Mouse (Mus musculus) heart, adult 2 months (tissue): ENCODE data around the gene Tbc1d23. TPM values are rescaled to one million over a fixed set of nuclear protein-coding genes. Genes with fewer than 3 reads are reported as not detected.

Source experiments
- DNase-seq, 2 experiments: peaks; one replicate each; pipeline ENCODE4 v3.0.0; 2021
- H3K27ac ChIP-seq: fragments of 200-600 bp; 2 replicates; pipeline ENCODE4 v1.8.1; 2022
- H3K27me3 ChIP-seq: fragments of 200-500 bp; 2 replicates; pipeline ENCODE4 v1.6.1; 2012; ENCODE audit warnings: mild to moderate bottlenecking, low read length, inconsistent platforms, mixed read lengths; ENCODE audit not compliant: control insufficient read depth, insufficient read depth
- H3K36me3 ChIP-seq: fragments of 200-500 bp; 2 replicates; pipeline ENCODE4 v1.6.1; 2012; ENCODE audit warnings: low read length, inconsistent platforms; ENCODE audit not compliant: control insufficient read depth, insufficient read depth
- H3K4me1 ChIP-seq: fragments of 200-500 bp; 2 replicates; pipeline ENCODE4 v1.6.1; 2011; ENCODE audit warnings: low read length; ENCODE audit not compliant: control insufficient read depth, insufficient read depth
- H3K4me3 ChIP-seq: fragments of 200-600 bp; 2 replicates; pipeline ENCODE4 v1.8.1; 2022
- H3K79me2 ChIP-seq: fragments of 200-500 bp; replicated peaks from 2 replicates; pipeline ENCODE4 v1.6.1; 2012; ENCODE audit warnings: mild to moderate bottlenecking, inconsistent platforms, low read length, moderate library complexity, mixed read lengths; ENCODE audit not compliant: control insufficient read depth, insufficient read depth
- H3K9ac ChIP-seq: fragments of 200-500 bp; 2 replicates; pipeline ENCODE4 v1.6.1; 2012; ENCODE audit warnings: low read depth, mild to moderate bottlenecking, control low read depth, inconsistent platforms, low read length, mixed read lengths
- CTCF ChIP-seq: fragments of 200-600 bp; IDR thresholded peaks from 2 replicates; pipeline ENCODE4 v1.8.1; 2022; ENCODE audit warnings: antibody characterized with exemption, mild to moderate bottlenecking, moderate library complexity
- EP300 ChIP-seq: fragments of 200-500 bp; IDR thresholded peaks from 2 replicates; pipeline ENCODE4 v1.6.1; 2011; ENCODE audit warnings: low read depth, low read length, control low read depth; ENCODE audit not compliant: insufficient read depth
- POLR2A ChIP-seq: fragments of 200-500 bp; IDR thresholded peaks from 2 replicates; pipeline ENCODE4 v1.6.1; 2011; ENCODE audit warnings: mild to moderate bottlenecking, low read depth, low read length, control low read depth; ENCODE audit not compliant: insufficient read depth
- WGBS: fragments of 180-500 bp; shearing (Covaris S2); methylation state at CpG from one replicate; pipeline ENCODE4 v1.1.7; 2018; 5-methylcytosine and 5-hydroxymethylcytosine counted together
- intact Hi-C: fragments of 180-260 bp; cut with DNase I; formaldehyde crosslinking; loops from one replicate; pipeline ENCODE4 v1.15.1; 2025
- polyA plus RNA-seq: library from polyadenylated mRNA; depleted of rRNA; stranded (reverse); fragments of >200 nt; gene quantifications from 2 replicates; pipeline ENCODE4 v1.2.3, GENCODE M21; 2012
- total RNA-seq, 2 experiments: library from RNA; stranded (reverse); gene quantifications; 2 replicates each; pipeline ENCODE4 v1.2.3; 2021

The Tbc1d23 gene
- total and polyA plus RNA-seq, 3 experiments = 7.7 to 26.1 (median 25.3) TPM

DNA sequence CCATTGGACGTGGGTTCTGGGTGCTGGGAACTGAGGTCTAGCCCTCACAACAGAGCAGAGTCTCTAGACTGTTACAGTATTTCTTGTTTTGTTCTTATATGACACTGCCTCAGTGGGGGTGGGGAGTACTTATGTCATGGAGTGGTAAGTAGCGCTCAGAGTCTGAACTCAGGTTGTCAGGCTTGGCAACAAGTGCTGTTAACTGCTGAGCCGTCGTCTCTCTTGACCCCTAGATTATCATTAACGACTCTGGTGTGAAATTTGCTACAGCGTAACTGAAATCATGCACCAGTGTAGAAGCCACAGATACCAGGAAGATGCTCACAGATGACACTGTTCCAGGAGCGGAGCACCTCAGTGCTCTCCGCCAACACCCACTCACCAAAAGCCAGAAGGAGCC, 60.1 kb downstream of the Tbc1d23 start:
- WGBS = 91% methylated on average over 8 of the region's 8 CpGs

GRCm38 (mm10) chr16:57168236-57168635, 63.1 kb downstream of the Tbc1d23 start:
- no peak for DNase-seq
- TF ChIP-seq EP300 = no peak
- no peak for TF ChIP-seq POLR2A
- TF ChIP-seq CTCF = no peak
- Histone ChIP-seq H3K79me2 (no peaks in the 10 kb centered on the region), H3K4me1 (peaks cover 2% of the 10 kb centered on the region), H3K27ac (no peak overlapping the region), H3K36me3 (no peaks in the 10 kb centered on the region), H3K9ac (no peak overlapping the region), H3K27me3 (no peaks in the 10 kb centered on the region), H3K4me3 (no peak overlapping the region)
- WGBS = 82% methylated on average over 4 of the region's 4 CpGs
- intact Hi-C loops = loop anchor here (5.0 kb wide), 1 partner anchor 396 kb away; no protein-coding TSS in a partner anchor

More for the DNA sequence above, 60.1 kb downstream of the Tbc1d23 start:
- H3K27me3 ChIP-seq = no peaks in the 10 kb centered on the region
- no peak for TF ChIP-seq EP300
- TF ChIP-seq POLR2A = no peak
- no peak for TF ChIP-seq CTCF
- H3K79me2 ChIP-seq = no peaks in the 10 kb centered on the region
- H3K27ac ChIP-seq = no peak overlapping the region
- no peak overlapping the region for H3K9ac ChIP-seq
- no peaks in the 10 kb centered on the region for H3K36me3 ChIP-seq
- H3K4me3 ChIP-seq = no peak overlapping the region
- DNase-seq = no peak
- peaks cover 2% of the 10 kb centered on the region for H3K4me1 ChIP-seq
- intact Hi-C loops = no loop called here

DNA sequence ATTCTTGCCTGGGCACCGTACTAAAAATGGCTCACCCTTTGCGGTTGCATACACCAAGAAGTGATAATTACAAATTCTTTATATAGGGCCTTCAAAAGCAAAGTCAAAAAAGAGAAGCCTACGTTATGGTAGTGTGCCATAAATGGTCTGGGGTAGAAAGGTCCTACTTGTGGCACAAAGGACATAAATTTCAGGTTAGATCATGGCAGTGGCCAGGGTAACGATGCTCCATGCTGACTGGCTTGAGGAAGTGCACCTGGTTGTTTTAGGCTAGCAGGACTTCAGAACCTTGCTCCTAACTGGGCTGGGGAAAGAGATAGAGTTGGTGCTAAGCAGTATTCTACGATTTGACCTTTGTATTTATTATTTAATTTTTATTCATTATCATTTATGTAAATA, 63.8 kb downstream of the Tbc1d23 start:
- DNase-seq = no peak
- Histone ChIP-seq H3K27ac (peak overlapping the region; percentile 91), H3K4me3 (peak overlapping the region; percentile 57), H3K36me3 (no peaks in the 10 kb centered on the region), H3K27me3 (no peaks in the 10 kb centered on the region), H3K79me2 (no peaks in the 10 kb centered on the region), H3K4me1 (peaks cover 2% of the 10 kb centered on the region), H3K9ac (peak overlapping the region; percentile 44; the same call in 1 of the 2 replicates)
- TF ChIP-seq POLR2A (no peak), EP300 (no peak), CTCF (no peak)
- intact Hi-C loops = loop anchor here (5.0 kb wide), 1 partner anchor 395 kb away; no protein-coding TSS in a partner anchor
- WGBS = 18% methylated on average over 5 of the region's 5 CpGs

GRCm38 (mm10) chr16:57166611-57167513, 64.4 kb downstream of the Tbc1d23 start, which contains the start of gene Nit2:
Gene Nit2, minus strand, starts transcription at chr16:57167341.
- WGBS = under 1% methylated on average over 58 of the region's 58 CpGs
- peak within 1 kb of the TSS; percentile 57 for H3K4me3 ChIP-seq
- no peaks in the 10 kb centered on the region for H3K27me3 ChIP-seq
- peak within 1 kb of the TSS; percentile 91 for H3K27ac ChIP-seq
- peak within 1 kb of the TSS; percentile 89 for H3K9ac ChIP-seq
- no peaks in the 10 kb centered on the region for H3K36me3 ChIP-seq
- no peaks in the 10 kb centered on the region for H3K79me2 ChIP-seq
- DNase-seq = peak; percentile 95 to 98
- H3K4me1 ChIP-seq = peaks cover 2% of the 10 kb centered on the region
- TF ChIP-seq CTCF (peak; percentile 93), POLR2A (peak; percentile 77; the same call in 1 of the 2 replicates), EP300 (no peak)
- intact Hi-C loops = loop anchor here (1.0 to 5.0 kb wide), 2 partner anchors 46 to 395 kb away; partner anchors contain the start of gene Tomm70a

DNA sequence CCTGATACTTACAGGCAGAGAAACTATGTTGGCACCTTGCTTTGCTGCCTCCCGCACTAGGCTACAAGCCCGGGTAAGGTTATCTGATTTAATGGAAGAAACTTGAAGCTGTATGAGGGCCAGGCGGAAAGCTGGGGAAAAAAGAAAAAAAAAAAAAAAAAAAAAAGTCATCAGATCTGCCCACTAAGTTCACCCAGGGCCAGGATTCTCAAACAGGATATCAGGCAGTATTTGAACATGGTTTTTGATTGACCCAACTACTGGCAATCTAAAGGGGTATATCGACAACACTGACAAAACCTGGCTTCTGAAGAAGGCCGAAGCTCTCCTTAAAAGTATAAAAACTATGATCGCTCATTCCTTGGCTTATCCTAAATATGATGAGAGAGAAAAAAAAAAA, 65.2 kb downstream of the Tbc1d23 start:
- WGBS = 65% methylated on average over 6 of the region's 6 CpGs
- Histone ChIP-seq H3K4me1 (peaks cover 2% of the 10 kb centered on the region), H3K36me3 (no peaks in the 10 kb centered on the region), H3K9ac (no peak overlapping the region), H3K27me3 (no peaks in the 10 kb centered on the region), H3K79me2 (no peaks in the 10 kb centered on the region), H3K4me3 (peak overlapping the region; percentile 57), H3K27ac (peak overlapping the region; percentile 91; the same call in 1 of the 2 replicates)
- no peak for DNase-seq
- no peak for TF ChIP-seq EP300
- TF ChIP-seq CTCF = no peak
- no peak for TF ChIP-seq POLR2A
- intact Hi-C loops = loop anchor here (1.0 to 5.0 kb wide), 2 partner anchors 45 to 394 kb away; partner anchors contain the start of gene Tomm70a

DNA sequence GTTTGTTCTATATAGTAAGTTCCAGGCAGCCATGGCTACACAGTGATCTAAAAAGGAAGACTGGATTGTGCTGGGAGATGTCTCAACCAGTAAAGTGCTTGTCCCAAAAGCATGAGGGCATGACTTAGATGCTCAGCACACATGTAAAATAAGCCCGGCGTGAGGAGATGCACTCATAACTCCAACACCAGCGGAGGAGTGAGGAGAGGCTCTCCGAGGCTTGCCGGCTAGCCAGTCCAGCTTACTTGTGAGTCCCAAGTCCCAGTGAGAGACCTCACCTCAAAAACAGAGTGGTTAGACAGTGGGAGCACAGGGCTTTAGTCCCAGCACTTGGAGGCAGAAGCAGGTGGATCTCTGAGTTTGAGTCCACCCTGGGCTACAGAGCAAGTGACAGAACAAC, 66.1 kb downstream of the Tbc1d23 start:
- Histone ChIP-seq H3K9ac (no peak overlapping the region), H3K27me3 (no peaks in the 10 kb centered on the region), H3K79me2 (no peaks in the 10 kb centered on the region), H3K4me1 (peaks cover 2% of the 10 kb centered on the region), H3K4me3 (no peak overlapping the region), H3K36me3 (no peaks in the 10 kb centered on the region), H3K27ac (no peak overlapping the region)
- 97% methylated on average over 5 of the region's 5 CpGs for WGBS
- no peak for TF ChIP-seq CTCF
- TF ChIP-seq POLR2A = no peak
- no peak for TF ChIP-seq EP300
- intact Hi-C loops = loop anchor here (5.0 kb wide), 1 partner anchor 393 kb away; no protein-coding TSS in a partner anchor
- no peak for DNase-seq
